Mouse (Mus musculus) heart, postnatal 0 days (tissue): ENCODE data around the gene Abhd14a. TPM values are rescaled to one million over a fixed set of nuclear protein-coding genes. Genes with fewer than 3 reads are reported as not detected.
A peak's percentile ranks its signal among the peaks of the same experiment; 100 is the strongest.

Experiments used
- ATAC-seq: fragments of 200-750 bp; cut with Nextera tagmentation; 2 replicates; pipeline ENCODE4 v1.8.0; 2017; ENCODE audit warnings: low read depth, moderate number of reproducible peaks, moderate library complexity; ENCODE audit not compliant: insufficient read depth
- DNase-seq: peaks from one replicate; pipeline ENCODE4 v3.0.0-alpha.2; 2016; ENCODE audit warnings: low spot score
- H3K27ac ChIP-seq: fragments of 300-500 bp; sonication (generic); 2 replicates; pipeline ENCODE4 v1.5.1; 2014; ENCODE audit warnings: low read depth, mild to moderate bottlenecking
- H3K27me3 ChIP-seq: fragments of 300-500 bp; sonication (generic); 2 replicates; pipeline ENCODE4 v1.6.1; 2014; ENCODE audit warnings: low read length, mixed read lengths; ENCODE audit not compliant: control insufficient read depth, insufficient read depth
- H3K36me3 ChIP-seq: fragments of 300-500 bp; sonication (generic); replicated peaks from 2 replicates; pipeline ENCODE4 v1.6.1; 2014; ENCODE audit warnings: low read length, mixed read lengths; ENCODE audit not compliant: control insufficient read depth, insufficient read depth
- H3K4me1 ChIP-seq: fragments of 300-500 bp; sonication (generic); 2 replicates; pipeline ENCODE4 v1.6.1; 2014; ENCODE audit warnings: antibody characterized with exemption; ENCODE audit not compliant: control insufficient read depth, insufficient read depth
- H3K4me2 ChIP-seq: fragments of 300-500 bp; sonication (generic); 2 replicates; pipeline ENCODE4 v1.6.1; 2014; ENCODE audit warnings: low read depth, mild to moderate bottlenecking, low read length, moderate library complexity
- H3K4me3 ChIP-seq: fragments of 300-500 bp; sonication (generic); 2 replicates; pipeline ENCODE4 v1.5.1; 2014; ENCODE audit warnings: low read depth, low read length
- H3K9ac ChIP-seq: fragments of 300-500 bp; sonication (generic); replicated peaks from 2 replicates; pipeline ENCODE4 v1.6.1; 2014; ENCODE audit warnings: low read depth, low read length, mixed read lengths
- H3K9me3 ChIP-seq: fragments of 300-500 bp; sonication (generic); replicated peaks from 2 replicates; pipeline ENCODE4 v1.6.1; 2016; ENCODE audit warnings: low read length; ENCODE audit not compliant: control insufficient read depth
- CTCF ChIP-seq: IDR thresholded peaks from 2 replicates; pipeline ENCODE4 v1.5.1; 2016; ENCODE audit warnings: antibody characterized with exemption, control low read depth, low read depth
- EP300 ChIP-seq: IDR thresholded peaks from 2 replicates; pipeline ENCODE4 v1.6.1; 2016; ENCODE audit warnings: antibody characterized with exemption, low read depth
- WGBS: fragments of 180-500 bp; shearing (Covaris S2); extraction: QIAGEN DNeasy Blood & Tissue Kit; methylation state at CpG from one replicate; pipeline ENCODE4 v1.1.7; 2014; 5-methylcytosine and 5-hydroxymethylcytosine counted together
- polyA plus RNA-seq: library from polyadenylated mRNA; unstranded; fragments of >200 nt; fragmentation: Nextera tagmentation; extraction: Ambion mirVana; gene quantifications from 2 replicates; pipeline ENCODE4 v1.2.1, GENCODE M21; 2015
- total RNA-seq: library from RNA; depleted of rRNA; stranded (reverse); fragments of >200 nt; gene quantifications from 2 replicates; pipeline ENCODE4 v1.2.3, GENCODE M21; 2014; ENCODE audit warnings: low replicate concordance

The Abhd14a gene
- total and polyA plus RNA-seq, 2 experiments from 2014 or later = 45.8 to 64.8 TPM

- no peak for DNase-seq
- Histone ChIP-seq H3K36me3 (no peaks in the 10 kb centered on the region), H3K4me1 (peaks cover 14% of the 10 kb centered on the region), H3K4me3 (no peak overlapping the region), H3K27me3 (peaks cover 6% of the 10 kb centered on the region; the same call in 1 of the 2 replicates), H3K9ac (no peak overlapping the region), H3K9me3 (no peaks in the 10 kb centered on the region), H3K4me2 (no peak overlapping the region), H3K27ac (no peak overlapping the region)
- WGBS = 60% methylated on average over 6 of the region's 6 CpGs
- TF ChIP-seq CTCF = no peak; the same call in 1 of the 2 replicates
- TF ChIP-seq EP300 = no peak
- no peak for ATAC-seq
Observed at GRCm38 (mm10) chr9:106469317-106469716, 21.8 kb upstream of the Abhd14a start.

GRCm38 (mm10) chr9:106467746-106468145 is 20.3 kb upstream of the Abhd14a start:
- no peak for ATAC-seq
- WGBS = 87% methylated on average over 7 of the region's 7 CpGs

GRCm38 (mm10) chr9:106466721-106467120 is 19.2 kb upstream of the Abhd14a start:
- no peak for TF ChIP-seq EP300
- TF ChIP-seq CTCF = no peak
- 79% methylated on average over 6 of the region's 6 CpGs for WGBS
- peaks cover 6% of the 10 kb centered on the region; the same call in 1 of the 2 replicates for H3K27me3 ChIP-seq
- no peak overlapping the region for H3K4me2 ChIP-seq
- H3K27ac ChIP-seq = no peak overlapping the region
- no peak for DNase-seq
- H3K9me3 ChIP-seq = no peaks in the 10 kb centered on the region
- H3K4me3 ChIP-seq = no peak overlapping the region
- peaks cover 11% of the 10 kb centered on the region for H3K4me1 ChIP-seq
- peaks cover 20% of the 10 kb centered on the region for H3K36me3 ChIP-seq
- H3K9ac ChIP-seq = no peak overlapping the region
- ATAC-seq = no peak

More at GRCm38 (mm10) chr9:106467746-106468145, 20.3 kb upstream of the Abhd14a start:
- TF ChIP-seq CTCF (no peak), EP300 (no peak)
- Histone ChIP-seq H3K9me3 (no peaks in the 10 kb centered on the region), H3K36me3 (peaks cover 10% of the 10 kb centered on the region), H3K27me3 (peaks cover 6% of the 10 kb centered on the region; the same call in 1 of the 2 replicates), H3K9ac (no peak overlapping the region), H3K4me2 (no peak overlapping the region), H3K4me3 (no peak overlapping the region), H3K4me1 (peaks cover 11% of the 10 kb centered on the region), H3K27ac (no peak overlapping the region)
- DNase-seq = no peak

GRCm38 (mm10) chr9:106465571-106466200 is 18.2 kb upstream of the Abhd14a start, which contains the start of gene Gpr62:
Gene Gpr62 (minus strand): TSS chr9:106465938.
- Histone ChIP-seq H3K9me3 (no peaks in the 10 kb centered on the region), H3K27me3 (peaks cover 6% of the 10 kb centered on the region; the same call in 1 of the 2 replicates), H3K36me3 (peaks cover 28% of the 10 kb centered on the region), H3K4me2 (peak within 1 kb of the TSS; percentile 99), H3K4me1 (peaks cover 11% of the 10 kb centered on the region), H3K27ac (peak within 1 kb of the TSS; percentile 28), H3K9ac (peak within 1 kb of the TSS; percentile 52), H3K4me3 (peak within 1 kb of the TSS; percentile 66)
- DNase-seq (no peak), ATAC-seq (no peak)
- WGBS = 29% methylated on average over 26 of the region's 26 CpGs
- TF ChIP-seq EP300 = no peak
- TF ChIP-seq CTCF = no peak

GRCm38 (mm10) chr9:106464751-106465541 is 17.5 kb upstream of the Abhd14a start:
- Histone ChIP-seq H3K4me3 (peak overlapping the region; percentile 66), H3K9me3 (no peaks in the 10 kb centered on the region), H3K36me3 (peaks cover 33% of the 10 kb centered on the region), H3K4me1 (peaks cover 11% of the 10 kb centered on the region), H3K27me3 (peaks cover 6% of the 10 kb centered on the region; the same call in 1 of the 2 replicates), H3K27ac (peak overlapping the region; percentile 28), H3K4me2 (peak overlapping the region; percentile 99), H3K9ac (peak overlapping the region; percentile 52)
- WGBS = 2% methylated on average over 93 of the region's 99 CpGs
- TF ChIP-seq EP300 (no peak), CTCF (no peak)
- DNase-seq = peak; percentile 57
- ATAC-seq = peak; percentile 68
